Mouse (Mus musculus) embryonic facial prominence, embryonic 15.5 days (tissue): ENCODE data around the gene Smad3. TPM values are rescaled to one million over a fixed set of nuclear protein-coding genes. Genes with fewer than 3 reads are reported as not detected.

Source experiments
- ATAC-seq: fragments of 200-750 bp; cut with Nextera tagmentation; 2 replicates; pipeline ENCODE4 v1.8.0; 2017; ENCODE audit warnings: low read depth, moderate TSS enrichment; ENCODE audit not compliant: insufficient number of reproducible peaks, low FRiP score, low TSS enrichment
- H3K27ac ChIP-seq: fragments of 300-500 bp; sonication (generic); replicated peaks from 2 replicates; pipeline ENCODE4 v1.5.1; 2015; ENCODE audit warnings: mild to moderate bottlenecking, inconsistent platforms
- H3K27me3 ChIP-seq: fragments of 300-500 bp; sonication (generic); 2 replicates; pipeline ENCODE4 v1.6.1; 2015; ENCODE audit warnings: inconsistent platforms
- H3K36me3 ChIP-seq: fragments of 300-500 bp; sonication (generic); 2 replicates; pipeline ENCODE4 v1.6.1; 2015; ENCODE audit warnings: mild to moderate bottlenecking, inconsistent platforms
- H3K4me1 ChIP-seq: fragments of 300-500 bp; sonication (generic); 2 replicates; pipeline ENCODE4 v1.6.1; 2015; ENCODE audit warnings: inconsistent platforms
- H3K4me2 ChIP-seq: fragments of 300-500 bp; sonication (generic); replicated peaks from 2 replicates; pipeline ENCODE4 v1.6.1; 2015; ENCODE audit warnings: mild to moderate bottlenecking, inconsistent platforms
- H3K4me3 ChIP-seq: fragments of 300-500 bp; sonication (generic); replicated peaks from 2 replicates; pipeline ENCODE4 v1.5.1; 2015; ENCODE audit warnings: mild to moderate bottlenecking, inconsistent platforms
- H3K9ac ChIP-seq: fragments of 300-500 bp; sonication (generic); 2 replicates; pipeline ENCODE4 v1.6.1; 2015; ENCODE audit warnings: inconsistent platforms
- H3K9me3 ChIP-seq: fragments of 300-500 bp; sonication (generic); replicated peaks from 2 replicates; pipeline ENCODE4 v1.6.1; 2016; ENCODE audit warnings: inconsistent platforms
- WGBS: fragments of 180-500 bp; shearing (Covaris S2); methylation state at CpG from one replicate; pipeline ENCODE4 v1.1.7; 2015; 5-methylcytosine and 5-hydroxymethylcytosine counted together
- polyA plus RNA-seq: library from polyadenylated mRNA; unstranded; fragments of >200 nt; fragmentation: Nextera tagmentation; extraction: Ambion mirVana; gene quantifications from 2 replicates; pipeline ENCODE4 v1.2.1, GENCODE M21; 2015

The Smad3 gene
- polyA plus RNA-seq, 1 experiment from 2014 or later, result 25.4 TPM

DNA sequence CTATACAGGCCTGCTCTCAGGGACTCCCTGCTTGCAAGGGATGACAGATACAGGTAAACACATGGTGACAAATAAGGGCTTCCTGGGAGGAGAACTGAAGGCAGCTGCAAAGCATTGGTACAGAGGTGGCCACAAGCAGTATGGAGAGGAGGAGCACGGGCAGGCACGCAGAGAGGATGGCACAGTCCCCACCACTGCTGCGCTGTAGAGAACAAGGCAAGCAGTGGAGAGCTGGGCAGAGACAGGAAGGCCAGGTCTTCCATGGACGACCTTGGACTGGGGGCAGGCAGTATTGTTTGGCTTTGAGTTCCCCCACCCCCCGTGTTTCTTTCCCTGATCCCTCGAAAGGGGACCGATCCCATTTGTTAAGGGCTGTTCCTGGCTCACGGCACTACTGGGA lies 112.7 kb downstream of the Smad3 start:
- Histone ChIP-seq H3K4me2 (no peak overlapping the region), H3K27ac (no peak overlapping the region), H3K4me1 (peaks cover 24% of the 10 kb centered on the region), H3K4me3 (no peak overlapping the region), H3K27me3 (no peaks in the 10 kb centered on the region), H3K36me3 (peaks cover 52% of the 10 kb centered on the region), H3K9me3 (no peaks in the 10 kb centered on the region), H3K9ac (no peak overlapping the region)
- WGBS, result 82% methylated on average over 8 of the region's 8 CpGs
- ATAC-seq, result no peak

DNA sequence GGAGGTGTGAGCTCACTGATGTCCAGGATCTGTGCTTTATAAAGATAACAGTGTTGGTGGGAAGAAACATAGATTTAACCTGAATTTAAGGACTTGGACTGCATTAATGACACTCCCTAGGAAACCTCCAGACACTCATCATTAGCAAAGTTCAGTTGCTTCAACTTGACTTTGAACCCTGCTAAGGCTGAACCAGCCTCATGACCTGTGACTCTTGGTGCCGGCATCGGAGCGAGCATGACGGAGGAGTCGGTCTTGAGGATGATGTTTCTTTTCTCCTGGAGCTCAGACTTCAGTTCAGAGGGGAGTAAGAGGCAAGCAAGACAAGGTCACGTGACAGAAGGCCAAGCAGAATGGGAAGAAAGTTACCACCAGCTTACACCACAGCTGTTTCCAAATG lies 113.8 kb downstream of the Smad3 start:
- peaks cover 47% of the 10 kb centered on the region for H3K36me3 ChIP-seq
- no peak for ATAC-seq
- no peak overlapping the region for H3K9ac ChIP-seq
- H3K4me2 ChIP-seq, result no peak overlapping the region
- no peak overlapping the region for H3K4me3 ChIP-seq
- no peaks in the 10 kb centered on the region for H3K9me3 ChIP-seq
- no peaks in the 10 kb centered on the region for H3K27me3 ChIP-seq
- H3K4me1 ChIP-seq, result peaks cover 24% of the 10 kb centered on the region
- 89% methylated on average over 6 of the region's 6 CpGs for WGBS
- no peak overlapping the region for H3K27ac ChIP-seq

DNA sequence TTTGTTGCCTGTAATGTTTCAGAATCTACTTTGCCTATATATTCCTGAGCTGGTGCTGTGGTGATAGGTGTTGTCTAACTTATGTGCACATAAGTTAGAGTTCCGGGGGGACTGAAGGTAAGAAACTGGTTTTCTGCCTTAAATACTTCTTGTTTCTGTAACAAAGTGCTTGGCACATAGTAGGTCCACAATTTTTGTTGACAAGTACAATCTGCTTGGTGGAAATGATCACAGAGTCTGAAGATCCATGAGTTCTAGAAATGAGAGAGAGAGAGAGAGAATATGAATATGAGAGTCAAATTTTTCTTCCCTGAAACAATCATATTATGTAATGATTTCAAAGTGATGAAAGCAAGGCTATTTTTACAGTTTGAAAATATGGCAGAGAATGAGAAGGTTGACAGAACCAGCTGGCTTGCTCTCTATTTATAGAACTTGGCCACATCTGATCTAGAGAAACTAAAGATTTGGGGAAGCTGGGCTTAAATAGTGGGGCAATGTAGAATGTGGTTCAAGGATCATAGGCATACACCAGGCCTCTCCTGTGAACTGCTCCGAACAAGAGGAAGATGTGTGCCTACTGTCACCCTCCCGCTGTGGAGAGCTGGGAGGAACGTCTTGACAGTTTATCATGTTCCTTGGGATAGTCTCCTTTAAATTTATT lies 115.7 kb downstream of the Smad3 start:
- peaks cover 41% of the 10 kb centered on the region for H3K36me3 ChIP-seq
- WGBS, result 81% methylated on average over 4 of the region's 4 CpGs

DNA sequence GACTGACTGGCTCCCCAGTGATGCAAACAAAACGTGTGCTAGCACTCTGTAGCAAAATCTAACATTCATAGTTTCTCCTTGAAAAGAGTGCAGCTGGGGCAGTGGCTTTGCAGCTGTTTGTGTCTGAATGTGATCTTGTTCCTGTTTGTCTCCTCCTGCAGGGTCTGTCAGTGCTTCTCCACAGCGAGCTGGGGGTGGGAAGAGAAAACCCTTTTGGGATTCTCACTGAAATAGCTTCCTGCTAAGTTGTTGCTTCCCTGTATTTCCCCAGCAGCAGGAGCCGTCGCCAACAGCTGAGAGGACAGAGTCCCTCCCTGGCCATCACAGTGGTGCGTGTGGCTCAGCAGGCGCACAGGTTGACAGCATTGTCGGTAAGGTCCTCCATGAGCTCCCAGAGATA lies 121.7 kb downstream of the Smad3 start:
- no peak for ATAC-seq
- Histone ChIP-seq H3K4me2 (no peak overlapping the region), H3K27ac (no peak overlapping the region), H3K9me3 (no peaks in the 10 kb centered on the region), H3K4me3 (no peak overlapping the region), H3K4me1 (peaks cover 13% of the 10 kb centered on the region), H3K9ac (no peak overlapping the region), H3K27me3 (no peaks in the 10 kb centered on the region), H3K36me3 (peaks cover 25% of the 10 kb centered on the region)
- 72% methylated on average over 7 of the region's 7 CpGs for WGBS

More for the DNA sequence above, 115.7 kb downstream of the Smad3 start:
- Histone ChIP-seq H3K4me2 (no peak overlapping the region), H3K27ac (no peak overlapping the region), H3K27me3 (no peaks in the 10 kb centered on the region), H3K4me1 (peaks cover 7% of the 10 kb centered on the region), H3K9ac (no peak overlapping the region), H3K4me3 (no peak overlapping the region), H3K9me3 (no peaks in the 10 kb centered on the region)
- no peak for ATAC-seq

DNA sequence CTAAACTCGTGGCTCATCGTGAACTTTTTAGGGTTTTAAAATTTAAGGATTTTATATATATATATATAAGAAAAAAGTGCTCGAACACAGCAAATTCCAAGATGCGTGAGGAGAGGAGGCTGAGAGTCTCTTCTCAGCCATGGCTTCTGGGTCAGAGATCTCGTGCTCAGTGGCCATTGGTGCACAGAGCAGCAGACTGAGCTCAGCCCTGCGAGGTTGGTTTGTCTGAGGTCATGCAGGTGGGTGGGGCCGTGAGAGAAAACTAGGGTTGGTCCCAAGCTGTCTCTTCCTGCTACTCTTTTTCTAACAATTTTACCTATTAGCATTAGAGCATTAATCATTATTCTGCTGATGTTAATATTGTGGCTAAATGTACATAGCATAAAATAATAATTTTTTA lies 124.5 kb downstream of the Smad3 start:
- ATAC-seq, result no peak
- Histone ChIP-seq H3K36me3 (peaks cover 29% of the 10 kb centered on the region), H3K27me3 (no peaks in the 10 kb centered on the region), H3K27ac (peak overlapping the region; percentile 83; the same call in 1 of the 2 replicates), H3K9me3 (no peaks in the 10 kb centered on the region), H3K9ac (no peak overlapping the region), H3K4me1 (peaks cover 13% of the 10 kb centered on the region), H3K4me3 (no peak overlapping the region), H3K4me2 (no peak overlapping the region)
- WGBS, result 50% methylated on average over 7 of the region's 7 CpGs

DNA sequence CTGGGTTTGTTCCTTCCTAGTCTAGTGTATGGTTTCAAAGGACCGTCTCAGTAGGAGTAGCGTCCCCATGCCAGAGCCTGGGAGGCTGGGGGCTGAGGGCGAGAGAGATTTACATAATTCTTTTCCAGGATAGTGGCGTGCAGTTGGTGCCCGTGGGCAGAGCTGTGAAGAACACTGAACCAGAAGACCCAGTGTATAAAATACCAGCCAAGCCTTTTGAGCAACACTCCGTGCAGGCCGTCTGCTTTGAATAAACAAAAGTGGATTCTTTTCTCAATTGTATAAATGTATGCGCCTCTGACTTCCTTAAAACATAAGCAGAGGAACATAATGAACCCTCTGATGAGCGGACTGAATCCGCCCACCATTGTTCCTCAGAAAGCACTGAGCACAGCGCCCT lies 124.9 kb downstream of the Smad3 start:
- Histone ChIP-seq H3K4me2 (0 out of 2 replicates have a peak overlapping the region, but pooled peaks have one; percentile 8), H3K4me3 (no peak overlapping the region), H3K36me3 (peaks cover 29% of the 10 kb centered on the region), H3K9me3 (no peaks in the 10 kb centered on the region), H3K4me1 (peaks cover 13% of the 10 kb centered on the region), H3K9ac (no peak overlapping the region), H3K27me3 (no peaks in the 10 kb centered on the region), H3K27ac (peak overlapping the region; percentile 83)
- WGBS, result 29% methylated on average over 11 of the region's 11 CpGs
- peak; percentile 66 for ATAC-seq

DNA sequence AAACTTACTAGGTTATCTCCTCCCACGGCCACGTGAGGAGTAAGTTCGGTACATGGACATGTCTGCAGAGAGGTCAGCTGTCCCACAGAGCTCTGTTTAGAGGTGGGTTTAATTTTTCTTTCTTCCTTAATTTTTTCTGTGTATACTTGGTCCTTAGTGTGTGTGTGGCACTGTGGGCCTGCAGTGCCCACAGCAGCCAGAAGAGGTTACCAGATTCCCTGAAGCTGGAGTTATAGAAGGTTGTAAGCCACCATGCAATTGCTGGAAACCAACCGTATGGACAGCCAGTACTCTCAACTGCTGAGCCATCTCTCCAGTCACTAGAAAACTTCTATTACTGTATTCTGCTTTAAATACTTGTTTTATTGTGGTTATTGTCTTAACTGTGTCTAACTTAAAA lies 125.7 kb downstream of the Smad3 start:
- no peak overlapping the region for H3K4me2 ChIP-seq
- no peak overlapping the region for H3K27ac ChIP-seq
- peaks cover 13% of the 10 kb centered on the region for H3K4me1 ChIP-seq
- H3K4me3 ChIP-seq, result no peak overlapping the region
- 92% methylated on average over 4 of the region's 4 CpGs for WGBS
- H3K9me3 ChIP-seq, result no peaks in the 10 kb centered on the region
- ATAC-seq, result no peak
- peaks cover 28% of the 10 kb centered on the region for H3K36me3 ChIP-seq
- H3K9ac ChIP-seq, result no peak overlapping the region
- H3K27me3 ChIP-seq, result no peaks in the 10 kb centered on the region

DNA sequence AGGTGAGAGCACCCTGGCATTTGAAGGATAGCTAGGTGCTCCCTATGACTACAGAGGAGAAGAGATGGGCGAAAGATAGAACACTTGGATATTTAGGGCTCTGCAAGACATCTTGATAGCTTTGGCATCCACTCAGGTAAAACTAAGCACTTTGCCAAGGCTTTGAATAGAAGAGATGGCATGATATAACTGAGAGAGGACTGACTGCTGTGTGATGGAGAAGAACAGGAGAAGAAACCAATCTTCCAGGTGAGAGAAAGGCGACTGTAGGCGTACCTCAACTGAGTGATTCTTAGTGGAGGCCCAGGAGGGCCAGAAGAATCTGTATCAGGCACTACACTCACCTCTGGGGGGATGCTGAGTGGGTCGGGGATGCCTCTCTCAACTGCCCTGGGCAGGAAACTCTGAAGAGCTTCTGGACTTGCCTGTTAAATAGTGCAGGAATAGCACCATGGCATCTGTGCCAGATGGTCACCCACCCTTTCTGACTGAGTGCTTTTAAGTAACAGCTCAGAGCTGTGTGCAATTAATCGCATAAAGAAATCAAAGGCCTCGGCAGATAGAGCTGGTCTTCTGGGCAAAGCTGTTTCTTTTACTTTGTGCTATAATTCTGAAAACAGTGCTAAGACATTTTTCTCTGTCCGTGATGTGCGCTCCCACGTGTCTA lies 132.6 kb downstream of the Smad3 start:
- Histone ChIP-seq H3K9ac (no peak overlapping the region), H3K36me3 (peaks cover 32% of the 10 kb centered on the region), H3K9me3 (no peaks in the 10 kb centered on the region), H3K27ac (no peak overlapping the region), H3K27me3 (no peaks in the 10 kb centered on the region), H3K4me1 (no peaks in the 10 kb centered on the region; the same call in 1 of the 2 replicates), H3K4me2 (no peak overlapping the region), H3K4me3 (no peak overlapping the region)
- WGBS, result 83% methylated on average over 9 of the region's 9 CpGs
- ATAC-seq, result no peak

DNA sequence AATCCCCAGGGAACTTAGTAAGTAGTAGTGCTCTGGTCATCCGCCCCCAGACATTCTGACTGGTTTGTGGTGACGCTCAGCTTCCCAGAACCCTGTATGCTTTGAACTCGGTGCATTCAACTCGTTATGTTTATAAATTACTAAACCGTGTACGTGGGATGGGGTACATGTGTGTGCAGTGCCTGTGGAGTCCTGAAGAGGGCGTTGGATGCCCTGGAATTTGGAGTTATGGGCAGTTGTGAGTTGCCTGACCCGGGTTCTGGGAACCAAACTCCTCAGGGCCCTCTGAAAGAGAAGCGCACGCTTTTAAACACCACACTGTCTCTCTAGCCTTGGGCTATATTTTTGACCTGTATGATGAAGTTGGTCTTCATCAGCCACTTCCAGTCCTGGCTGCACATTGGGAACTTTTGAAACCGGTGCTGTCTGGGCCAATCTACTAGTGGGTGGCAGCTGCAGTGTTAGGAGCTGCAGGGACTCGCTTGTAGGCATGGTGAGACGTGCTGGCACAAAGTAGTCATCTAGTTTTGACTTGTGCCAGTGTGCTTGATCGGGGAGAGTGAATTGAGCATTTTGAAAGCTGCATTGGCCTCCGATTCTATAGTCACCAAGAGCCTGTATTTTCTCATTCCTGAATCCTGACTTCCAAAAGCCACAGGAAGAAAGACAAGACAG lies 133.8 kb downstream of the Smad3 start:
- H3K9ac ChIP-seq, result no peak overlapping the region
- H3K36me3 ChIP-seq, result peaks cover 29% of the 10 kb centered on the region; the same call in 1 of the 2 replicates
- H3K4me2 ChIP-seq, result no peak overlapping the region
- H3K4me1 ChIP-seq, result no peaks in the 10 kb centered on the region; the same call in 1 of the 2 replicates
- no peak for ATAC-seq
- 74% methylated on average over 15 of the region's 15 CpGs for WGBS
- H3K4me3 ChIP-seq, result no peak overlapping the region
- no peaks in the 10 kb centered on the region for H3K27me3 ChIP-seq
- H3K27ac ChIP-seq, result no peak overlapping the region
- no peaks in the 10 kb centered on the region for H3K9me3 ChIP-seq

DNA sequence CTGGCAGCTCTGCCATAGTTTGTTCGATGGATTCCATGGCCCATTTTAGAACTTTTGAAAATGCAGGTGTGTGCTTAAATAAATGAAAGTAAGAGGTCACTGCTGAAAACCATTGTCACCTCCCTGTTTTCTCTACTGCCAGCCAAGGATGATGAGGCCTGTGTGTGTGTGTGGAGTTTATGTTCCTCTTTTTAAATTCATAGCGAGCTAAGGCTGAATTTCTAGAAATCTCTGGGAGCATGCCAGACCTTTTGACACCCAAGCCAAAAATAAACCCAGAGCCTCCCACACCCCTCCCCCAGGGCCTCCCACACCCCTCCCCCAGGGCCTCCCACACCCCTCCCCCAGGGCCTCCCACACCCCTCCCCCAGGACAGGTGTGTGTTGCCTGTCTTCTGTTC lies 139.8 kb downstream of the Smad3 start:
- Histone ChIP-seq H3K4me1 (peaks cover 20% of the 10 kb centered on the region), H3K9me3 (no peaks in the 10 kb centered on the region), H3K9ac (no peak overlapping the region), H3K27me3 (no peaks in the 10 kb centered on the region), H3K4me2 (no peak overlapping the region), H3K36me3 (peaks cover 42% of the 10 kb centered on the region), H3K4me3 (no peak overlapping the region), H3K27ac (no peak overlapping the region)
- WGBS, result 76% methylated on average over 2 of the region's 2 CpGs
- no peak for ATAC-seq
